Mouse (Mus musculus) megakaryocyte, embryonic 14.5 days (primary cell): Measurements from ENCODE around the gene Tnfsf4. TPM values are rescaled to one million over a fixed set of nuclear protein-coding genes. Genes with fewer than 3 reads are reported as not detected.

Source experiments
- H3K27me3 ChIP-seq: replicated peaks from 2 replicates; pipeline ENCODE3; 2012; ENCODE audit warnings: inconsistent platforms
- H3K36me3 ChIP-seq: replicated peaks from 2 replicates; pipeline ENCODE3; 2012; ENCODE audit warnings: low read length, inconsistent platforms, mixed read lengths
- H3K4me1 ChIP-seq: 2 replicates; pipeline ENCODE4 v1.6.1; 2012; ENCODE audit warnings: inconsistent platforms
- H3K4me3 ChIP-seq: replicated peaks from 2 replicates; pipeline ENCODE3; 2012; ENCODE audit warnings: moderate library complexity, mild to moderate bottlenecking, inconsistent platforms
- H3K9me3 ChIP-seq: 2 replicates; pipeline ENCODE4 v1.6.1; 2012; ENCODE audit warnings: inconsistent platforms
- FLI1 ChIP-seq: IDR thresholded peaks from 2 replicates; pipeline ENCODE4 v1.6.1; 2012; ENCODE audit warnings: low read length, inconsistent platforms, mixed read lengths
- GATA1 ChIP-seq: IDR thresholded peaks from 3 replicates; pipeline ENCODE4 v1.6.1; 2012; ENCODE audit warnings: mixed read lengths, low read length, inconsistent platforms, borderline replicate concordance
- polyA plus RNA-seq: library from polyadenylated mRNA; stranded (reverse); fragments of >175 nt; gene quantifications from 2 replicates; pipeline ENCODE4 v1.2.3, GENCODE M21; 2012; ENCODE audit warnings: low replicate concordance; ENCODE audit not compliant: insufficient read depth

Tnfsf4 gene
- polyA plus RNA-seq, 1 experiment = 0.13 TPM

- no peaks in the 10 kb centered on the region for H3K4me1 ChIP-seq
- no peaks in the 10 kb centered on the region for H3K36me3 ChIP-seq
- TF ChIP-seq FLI1 (no peak), GATA1 (no peak)
- no peak overlapping the region for H3K4me3 ChIP-seq
- H3K27me3 ChIP-seq = no peaks in the 10 kb centered on the region
- peaks cover 4% of the 10 kb centered on the region; the same call in 1 of the 2 replicates for H3K9me3 ChIP-seq
Measured at GRCm38 (mm10) chr1:161444858-161445257, 49.6 kb downstream of the Tnfsf4 start.

- Histone ChIP-seq H3K4me3 (no peak overlapping the region), H3K27me3 (no peaks in the 10 kb centered on the region), H3K36me3 (no peaks in the 10 kb centered on the region), H3K9me3 (peaks cover 7% of the 10 kb centered on the region), H3K4me1 (no peaks in the 10 kb centered on the region)
- no peak for TF ChIP-seq GATA1
- TF ChIP-seq FLI1 = no peak
Measured at GRCm38 (mm10) chr1:161451683-161452245, 56.6 kb downstream of the Tnfsf4 start.

- H3K36me3 ChIP-seq = no peaks in the 10 kb centered on the region
- no peak overlapping the region for H3K4me3 ChIP-seq
- TF ChIP-seq FLI1 (no peak), GATA1 (no peak)
- no peaks in the 10 kb centered on the region for H3K27me3 ChIP-seq
- H3K4me1 ChIP-seq = no peaks in the 10 kb centered on the region
- peaks cover 7% of the 10 kb centered on the region for H3K9me3 ChIP-seq
Measured at GRCm38 (mm10) chr1:161452250-161452649, 57.0 kb downstream of the Tnfsf4 start.

GRCm38 (mm10) chr1:161463388-161464085 lies 68.3 kb downstream of the Tnfsf4 start:
- TF ChIP-seq FLI1 = no peak
- Histone ChIP-seq H3K4me1 (no peaks in the 10 kb centered on the region), H3K4me3 (no peak overlapping the region), H3K9me3 (peaks cover 7% of the 10 kb centered on the region; the same call in 1 of the 2 replicates), H3K36me3 (no peaks in the 10 kb centered on the region), H3K27me3 (no peaks in the 10 kb centered on the region)

Other genes with a start within 250 kb of the Tnfsf4 start
- gene Tex50, start 236.1 kb upstream of the Tnfsf4 start, polyA plus RNA-seq = not detected in 2 replicates
- gene Prdx6, start 144.2 kb upstream of the Tnfsf4 start, polyA plus RNA-seq = 22.2 and 25.0 TPM in 2 replicates
- not detected in 2 replicates for gene Tnfsf18, start 99.2 kb downstream of the Tnfsf4 start, polyA plus RNA-seq